Mouse (Mus musculus): ENCODE measurements around the gene Trim8.

The Trim8 gene

DNA sequence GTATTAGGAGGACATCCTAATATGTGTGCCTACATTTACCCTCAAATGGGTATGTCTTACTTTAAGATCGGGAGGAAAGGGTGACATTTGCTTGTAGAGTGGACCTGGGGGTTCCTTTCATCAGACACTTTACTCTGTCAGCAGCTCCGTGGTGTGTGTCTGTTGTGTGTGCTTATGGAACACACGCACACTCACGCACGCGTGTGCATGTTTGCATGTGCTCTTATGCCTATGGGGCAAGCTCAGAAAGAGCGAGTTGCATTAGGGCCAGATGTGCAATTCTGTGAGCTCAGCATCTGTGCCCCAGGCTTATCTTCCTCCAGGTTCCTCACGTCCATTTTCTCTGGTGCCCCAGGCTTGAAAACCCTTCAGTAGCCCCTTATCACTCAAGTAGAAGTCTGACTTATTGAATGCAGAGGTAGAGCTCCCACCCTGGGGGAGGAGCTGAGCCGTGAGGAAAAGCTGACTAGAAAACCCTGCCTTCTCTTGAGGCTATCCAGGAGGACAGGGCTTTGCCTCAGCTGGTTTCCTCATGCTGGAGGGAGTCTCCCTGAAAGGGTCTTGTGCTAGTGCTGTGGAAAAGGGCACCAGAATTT lies 3.4 kb downstream of the Trim8 start:
- DNase-seq (ENCODE audit: low spot score), result no peak

DNA sequence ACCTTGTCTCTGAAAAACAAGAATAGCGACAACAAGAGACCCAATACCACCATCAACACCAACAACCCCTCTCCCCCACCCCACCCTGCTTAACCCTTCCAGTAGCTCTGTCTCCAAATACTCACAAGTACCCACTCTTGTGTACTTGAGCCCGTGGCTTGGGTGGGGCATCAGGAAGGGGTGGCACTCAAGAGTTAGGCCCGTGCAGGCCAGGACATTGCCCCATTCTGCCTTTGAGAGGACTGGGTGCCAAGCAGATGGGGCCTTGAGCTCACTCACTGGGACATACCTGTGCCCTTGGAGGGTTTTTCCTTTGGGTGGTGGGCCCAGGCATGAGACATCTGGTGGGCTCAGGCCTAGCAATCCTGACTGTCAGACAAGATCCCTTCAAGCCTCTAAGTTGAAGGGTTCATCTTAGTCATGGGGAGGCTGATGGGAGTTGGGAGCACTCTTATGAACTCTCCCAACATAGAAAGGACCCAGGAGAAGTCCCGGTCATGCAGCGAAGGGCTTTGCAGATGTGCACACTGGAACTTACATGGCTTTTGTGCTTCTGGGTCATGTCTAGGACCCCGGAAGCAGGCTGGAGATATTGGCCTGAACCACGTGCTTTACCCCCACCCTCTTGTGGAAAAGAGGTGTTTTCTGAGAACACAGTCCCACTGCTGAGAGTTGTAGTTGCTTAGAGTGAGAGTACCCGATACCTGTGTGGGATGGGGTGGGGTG lies 4.3 kb downstream of the Trim8 start:
- DNase-seq (ENCODE audit: low spot score), result no peak

DNA sequence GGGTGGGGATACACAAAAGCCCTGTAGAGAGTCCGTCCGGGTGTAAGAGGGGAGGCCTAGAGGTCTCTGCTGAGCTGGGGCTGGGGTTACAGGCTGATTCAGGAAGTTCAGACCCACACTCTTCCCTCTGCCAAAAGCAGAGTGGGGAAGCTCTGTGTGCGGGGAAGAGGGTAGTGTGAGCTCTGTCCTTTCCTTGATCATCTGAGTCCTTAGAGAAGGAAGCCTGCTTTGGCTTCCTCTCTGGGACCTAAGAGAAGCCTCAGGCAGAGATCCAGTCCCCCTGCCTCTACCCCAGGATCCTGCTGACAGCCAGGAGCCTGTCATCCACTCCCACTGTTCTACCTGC lies 4.8 kb downstream of the Trim8 start:
- DNase-seq (ENCODE audit: low spot score), result no peak

DNA sequence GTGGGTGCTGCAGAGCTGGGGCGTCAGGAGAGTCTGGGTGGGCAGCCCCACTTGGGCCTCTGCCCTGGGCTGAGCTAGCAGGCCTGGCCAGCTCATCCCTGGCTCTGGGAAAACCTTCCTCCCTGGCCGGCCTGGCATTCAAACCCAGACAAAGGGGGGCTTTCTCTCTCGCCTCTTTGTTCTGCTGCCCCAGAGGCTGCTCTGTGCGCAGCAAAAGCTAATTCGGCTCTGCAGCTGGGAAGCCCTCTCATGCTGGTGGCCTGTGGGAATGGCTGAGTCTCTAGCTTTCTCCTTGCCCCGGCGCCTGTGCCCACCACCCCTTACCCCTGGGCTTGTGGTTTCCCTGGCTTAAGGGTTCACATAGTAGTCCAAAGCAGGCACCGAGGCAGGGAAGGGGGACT lies 5.7 kb downstream of the Trim8 start:
- DNase-seq (ENCODE audit: low spot score), result no peak

DNA sequence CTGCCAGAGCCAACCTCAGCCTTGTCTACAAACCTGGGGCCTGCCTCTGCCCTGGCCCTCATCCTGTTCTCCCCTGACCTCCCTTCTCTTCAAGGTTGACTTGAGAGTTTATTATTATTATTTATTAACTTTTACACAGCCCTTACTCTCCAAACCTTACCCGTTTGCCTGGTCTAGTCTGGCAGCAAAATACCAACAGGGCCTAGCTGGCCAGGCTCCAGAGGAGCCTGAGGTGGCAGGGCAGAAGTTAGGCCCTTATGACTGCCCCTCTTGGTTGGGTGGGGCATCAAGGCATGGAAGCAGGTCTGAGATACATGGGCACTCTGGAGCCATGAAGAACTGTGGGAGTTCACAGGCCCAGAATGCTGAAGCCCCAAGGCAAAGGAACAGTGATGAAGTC lies 6.3 kb downstream of the Trim8 start:
- DNase-seq (ENCODE audit: low spot score), result no peak

DNA sequence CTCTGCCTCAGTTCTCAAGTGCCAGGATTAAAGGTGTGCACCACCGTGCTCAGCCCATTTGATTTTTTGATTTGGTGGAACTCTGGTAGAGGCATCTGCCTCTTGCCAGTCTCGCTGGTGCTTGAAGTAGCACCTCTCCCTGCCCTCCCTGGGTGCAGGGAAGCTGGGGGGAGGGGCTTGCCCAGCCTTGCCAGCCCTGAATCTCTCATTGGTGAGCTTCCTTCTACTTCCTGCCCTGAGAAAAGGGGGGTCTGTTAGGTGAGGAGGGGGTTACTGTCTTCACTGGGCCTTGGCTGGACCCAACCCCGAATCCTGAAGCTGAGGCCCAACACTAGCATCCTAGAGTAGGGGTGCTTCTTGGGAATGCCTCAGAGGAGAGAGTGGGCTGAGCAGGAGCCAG lies 7.2 kb downstream of the Trim8 start:
- DNase-seq (ENCODE audit: low spot score), result no peak

DNA sequence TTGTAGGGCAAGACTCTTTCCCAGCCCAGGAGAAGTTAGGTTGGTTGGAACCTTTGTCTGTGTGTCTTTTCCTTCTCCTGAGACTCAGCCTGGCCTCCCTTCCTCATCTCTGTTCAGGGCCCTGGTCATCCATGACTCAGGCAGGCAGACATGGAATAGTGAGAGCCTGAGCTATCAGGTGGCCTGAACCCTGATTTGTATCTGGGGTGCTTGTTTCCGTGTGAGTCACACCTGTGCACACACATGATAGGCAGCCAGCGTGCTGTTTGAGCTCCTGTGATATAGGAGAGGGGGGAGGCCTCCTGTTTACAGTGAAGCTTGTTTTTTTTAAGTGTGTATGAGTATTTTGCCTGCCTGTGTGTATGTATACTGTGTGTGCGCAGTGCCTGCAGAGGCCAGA lies 7.7 kb downstream of the Trim8 start:
- DNase-seq (ENCODE audit: low spot score), result no peak

DNA sequence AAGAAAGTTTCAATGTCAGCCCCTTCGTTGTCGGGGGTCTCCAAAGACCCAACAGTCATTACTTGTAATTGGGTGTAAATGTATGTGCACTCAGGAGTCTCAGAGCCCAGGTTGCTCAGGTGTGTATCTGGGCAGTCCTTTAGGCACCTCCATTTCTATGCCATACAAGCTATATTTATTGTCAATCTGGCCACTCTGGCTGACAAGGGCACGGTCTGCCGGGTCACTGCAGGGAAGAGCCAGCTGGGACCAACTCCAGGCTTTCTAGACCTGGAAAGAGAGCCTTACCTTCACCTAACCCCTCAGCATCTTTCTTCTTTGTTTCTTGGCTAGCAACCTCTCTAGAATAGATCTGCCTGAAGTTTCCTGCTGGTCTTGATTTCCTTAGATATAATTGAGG lies 8.2 kb downstream of the Trim8 start:
- no peak for DNase-seq (ENCODE audit: low spot score)

DNA sequence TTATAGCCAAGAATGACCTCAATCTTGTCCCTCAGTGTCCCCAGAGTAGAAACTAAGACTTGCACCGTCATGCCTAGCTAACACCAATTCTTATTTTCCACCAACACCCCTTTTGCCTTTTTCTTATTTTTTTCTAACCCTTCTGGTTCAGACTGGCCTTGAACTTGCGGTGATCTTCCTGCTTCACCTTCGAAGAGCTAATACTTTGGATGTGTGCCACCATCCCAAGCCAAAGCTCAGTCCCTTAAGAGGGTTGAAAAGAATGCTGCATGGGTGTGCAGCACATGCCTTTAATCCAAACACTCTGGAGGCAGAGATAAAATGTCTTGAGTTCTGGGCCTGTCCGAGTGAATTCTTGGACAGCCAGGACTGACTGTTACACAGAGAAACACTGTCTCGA lies 8.9 kb downstream of the Trim8 start:
- no peak for DNase-seq (ENCODE audit: low spot score)

DNA sequence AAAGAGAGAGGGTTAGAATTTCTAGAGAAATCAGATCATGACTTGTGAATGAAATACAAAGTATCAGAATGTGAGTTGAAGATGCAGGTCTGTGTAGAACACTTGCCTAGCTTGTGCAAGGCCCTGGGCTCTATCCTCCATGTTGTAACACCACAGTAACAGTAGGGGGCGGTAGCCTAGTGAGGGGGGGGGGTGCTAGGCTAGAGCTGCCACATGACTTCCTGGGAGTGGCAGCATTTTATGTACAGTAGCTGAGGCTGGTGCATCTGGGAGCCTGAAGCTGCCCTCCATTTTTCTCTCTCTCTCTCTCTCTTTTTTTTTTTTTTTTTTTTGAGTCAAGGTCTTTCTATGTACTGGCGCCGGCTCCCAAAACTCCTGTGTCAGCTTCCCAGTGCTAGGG lies 9.3 kb downstream of the Trim8 start:
- no peak for DNase-seq (ENCODE audit: low spot score)

DNA sequence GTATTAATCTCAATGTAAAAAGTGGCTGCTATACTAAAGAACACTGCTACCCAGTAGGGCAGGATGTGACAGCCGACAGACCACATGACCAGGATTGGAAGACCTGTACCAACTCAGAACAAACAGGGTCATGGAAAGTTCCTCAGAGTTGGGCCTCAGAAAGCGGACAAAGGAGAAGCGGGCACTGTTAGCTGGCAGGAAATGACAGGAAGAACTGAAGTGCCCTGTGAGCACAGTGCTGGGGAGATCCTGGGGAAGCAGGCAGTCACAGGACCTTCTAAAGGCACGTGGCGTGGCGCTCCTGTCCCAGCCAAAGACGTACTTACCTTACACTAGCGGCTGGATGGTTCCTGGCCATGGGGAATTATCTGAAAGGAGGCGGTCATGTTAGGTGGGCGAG lies 9.8 kb downstream of the Trim8 start:
- no peak for DNase-seq (ENCODE audit: low spot score)

DNA sequence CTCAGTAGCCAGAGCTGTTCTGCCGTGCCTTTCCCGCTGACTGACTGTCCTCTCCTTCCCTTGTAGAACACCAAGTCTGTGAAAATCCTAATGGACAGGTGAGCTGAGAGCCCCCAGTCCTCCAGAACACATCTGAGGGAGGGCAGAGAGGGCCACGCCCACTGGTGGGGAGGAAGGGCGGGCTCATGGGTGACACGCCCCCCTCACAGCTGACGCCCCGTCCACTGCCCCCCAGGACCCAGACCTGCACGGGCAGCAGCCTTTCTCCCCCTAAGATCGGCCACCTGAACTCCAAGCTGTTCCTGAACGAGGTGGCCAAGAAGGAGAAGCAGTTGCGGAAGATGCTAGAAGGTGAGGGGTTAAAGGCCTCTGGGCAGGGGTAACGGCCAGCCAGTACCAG lies 12.9 kb downstream of the Trim8 start:
- DNase-seq (ENCODE audit: low spot score), result no peak

DNA sequence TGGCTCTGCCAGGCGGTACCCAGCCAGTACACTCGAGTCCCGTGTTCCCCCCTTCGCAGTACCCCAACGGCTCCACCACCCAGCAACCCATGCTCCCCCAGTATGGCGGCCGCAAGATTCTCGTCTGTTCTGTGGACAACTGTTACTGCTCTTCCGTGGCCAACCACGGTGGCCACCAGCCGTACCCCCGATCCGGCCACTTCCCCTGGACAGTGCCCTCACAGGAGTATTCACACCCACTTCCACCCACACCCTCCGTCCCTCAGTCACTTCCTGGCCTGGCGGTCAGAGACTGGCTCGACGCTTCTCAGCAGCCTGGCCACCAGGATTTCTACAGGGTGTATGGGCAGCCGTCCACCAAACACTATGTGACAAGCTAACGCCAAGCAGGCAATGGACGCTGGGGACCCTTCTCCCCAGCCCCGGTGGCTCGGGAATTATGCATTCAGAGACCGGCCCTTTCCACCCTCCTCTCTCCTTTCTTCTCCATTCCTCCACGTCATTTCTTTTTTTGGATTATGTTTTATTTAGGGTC lies 13.9 kb downstream of the Trim8 start:
- DNase-seq (ENCODE audit: low spot score), result no peak

DNA sequence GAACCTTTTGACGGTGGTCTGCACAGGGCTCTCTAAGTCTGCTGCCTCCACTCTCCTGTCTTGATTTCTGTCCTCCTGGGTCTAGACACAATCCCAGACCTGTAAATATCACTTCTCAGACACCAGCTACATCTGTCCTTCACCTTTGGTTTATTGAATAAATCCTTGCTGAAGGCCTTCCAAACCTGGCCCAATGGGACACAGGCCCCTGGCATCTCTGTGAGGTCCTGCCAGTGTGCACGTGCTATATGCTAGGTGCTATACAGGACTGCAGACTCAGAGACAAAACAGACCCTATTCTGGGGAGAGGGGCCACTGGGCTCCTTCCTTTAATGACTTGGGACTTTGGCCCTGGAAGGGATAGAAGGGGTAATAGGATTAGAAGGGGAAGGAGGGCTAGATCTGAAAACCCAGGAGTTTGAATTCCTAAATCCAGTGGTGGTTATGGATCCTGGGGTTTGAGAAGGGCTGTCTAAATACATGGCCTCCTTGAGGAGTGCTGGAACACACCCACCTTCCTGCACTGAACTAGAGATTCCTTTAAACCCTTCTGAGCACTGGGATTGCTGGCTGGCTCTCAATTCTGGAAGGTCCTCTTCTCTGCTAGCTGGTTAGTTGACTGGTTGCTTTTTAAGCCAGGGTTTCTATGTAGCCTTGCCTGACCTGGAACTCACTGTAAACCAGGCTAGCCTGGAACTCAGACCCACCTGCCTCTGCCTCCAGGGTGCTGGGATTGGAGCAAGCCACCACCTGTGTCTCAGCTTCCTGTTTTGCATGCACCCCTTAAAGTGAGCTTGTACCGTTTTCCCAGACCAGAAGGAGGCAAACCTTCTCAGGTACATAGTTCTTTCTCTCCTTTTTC lies 15.4 kb downstream of the Trim8 start:
- DNase-seq (ENCODE audit: low spot score), result no peak

DNA sequence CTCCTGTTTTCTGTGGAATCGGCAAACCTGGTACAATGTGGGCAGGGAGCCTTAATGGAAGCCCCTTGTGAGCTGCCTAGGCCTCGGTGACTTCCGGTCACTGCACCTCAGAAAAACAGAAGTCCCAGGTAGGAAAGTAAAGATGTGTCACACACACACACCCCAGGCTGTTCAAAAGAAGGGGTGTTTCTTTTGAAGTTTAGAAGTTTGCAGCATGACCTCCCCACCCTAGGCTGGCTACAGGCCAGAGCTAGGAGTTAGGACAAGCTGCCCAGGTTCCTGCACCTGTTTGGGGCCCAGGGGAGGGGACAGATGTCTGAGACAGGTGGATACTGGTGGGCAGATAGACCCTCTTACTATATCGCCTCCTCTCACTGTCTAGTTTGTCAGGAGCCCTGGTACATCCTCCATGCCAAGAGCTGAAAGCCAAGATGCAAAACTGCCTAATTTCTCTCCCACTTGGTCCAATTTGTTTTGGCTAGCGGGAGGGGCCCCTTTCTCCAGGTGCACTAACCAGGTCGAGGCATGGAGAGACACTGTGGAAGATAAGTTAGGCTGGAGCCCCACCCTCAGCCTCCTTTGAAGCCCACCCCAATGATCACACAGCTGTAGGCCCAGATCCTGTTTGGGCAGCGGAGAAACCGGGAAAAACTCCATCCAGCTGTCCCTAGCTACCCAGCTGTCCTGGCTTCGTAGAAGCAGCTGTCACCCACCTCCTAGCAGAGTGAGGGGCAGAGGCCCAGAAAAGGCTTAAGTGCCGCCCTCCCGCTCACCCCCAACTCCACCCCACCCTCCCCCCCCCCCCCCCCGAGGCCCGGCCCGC lies 16.2 kb downstream of the Trim8 start:
- DNase-seq (ENCODE audit: low spot score), result no peak

DNA sequence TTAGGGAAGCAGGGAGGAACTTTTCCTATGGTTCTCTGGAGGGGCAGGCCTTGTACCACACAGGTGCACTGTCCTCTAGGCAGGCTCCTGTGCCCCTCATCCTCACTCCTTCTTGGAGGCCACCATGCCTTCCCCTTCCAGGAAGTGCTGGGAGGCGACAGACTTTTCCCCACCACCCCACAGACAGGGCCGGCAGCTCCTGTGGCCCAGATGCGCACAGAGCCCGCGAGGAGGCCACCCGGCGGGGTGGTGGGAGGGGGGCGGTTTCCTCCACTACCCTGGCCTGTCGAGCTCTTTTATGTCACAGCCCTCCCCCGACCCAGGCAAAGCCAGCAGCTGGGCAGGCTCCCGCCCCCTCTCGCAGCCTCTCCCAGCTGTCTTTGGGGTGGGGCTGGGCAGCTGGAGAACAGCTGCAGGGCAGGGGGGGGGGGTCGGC lies 16.9 kb downstream of the Trim8 start:
- DNase-seq (ENCODE audit: low spot score), result no peak

DNA sequence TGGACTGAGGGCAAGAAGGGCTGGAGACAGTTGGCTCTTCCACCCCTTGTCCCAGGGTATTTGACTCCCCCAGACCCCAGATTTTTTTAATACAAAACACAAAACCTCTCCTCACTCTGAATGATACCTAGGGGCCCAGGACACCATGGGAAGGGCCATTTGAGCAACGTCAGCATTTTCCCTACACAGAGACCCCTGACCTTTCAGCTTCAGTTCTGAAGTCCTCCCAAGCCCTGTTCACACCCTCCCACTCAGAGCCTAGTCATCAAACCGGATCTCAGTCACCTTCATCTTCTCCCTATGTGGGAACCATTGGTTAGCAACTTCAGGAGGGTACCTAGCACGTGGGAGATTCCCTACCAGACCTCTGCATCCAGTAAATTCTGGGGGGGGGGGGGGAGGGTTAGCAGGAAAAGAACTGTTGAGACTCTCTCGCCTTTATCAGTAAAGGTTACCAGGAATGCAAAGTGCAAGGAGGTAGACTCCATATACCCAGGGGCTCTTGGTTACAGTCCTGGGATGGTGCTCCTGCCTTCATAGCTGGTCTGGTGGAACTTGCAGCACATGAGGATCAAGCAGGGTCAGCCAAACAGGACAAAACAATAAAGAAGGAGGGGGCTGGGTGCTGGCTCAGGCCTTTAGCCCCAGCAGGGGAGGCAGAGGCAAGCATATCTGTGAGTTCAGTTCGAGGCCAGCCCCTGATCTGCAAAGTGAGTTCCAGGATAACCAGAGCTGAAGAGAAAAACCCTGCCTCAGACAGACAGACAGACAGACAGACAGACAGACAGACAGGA lies 17.5 kb downstream of the Trim8 start:
- DNase-seq (ENCODE audit: low spot score), result no peak

DNA sequence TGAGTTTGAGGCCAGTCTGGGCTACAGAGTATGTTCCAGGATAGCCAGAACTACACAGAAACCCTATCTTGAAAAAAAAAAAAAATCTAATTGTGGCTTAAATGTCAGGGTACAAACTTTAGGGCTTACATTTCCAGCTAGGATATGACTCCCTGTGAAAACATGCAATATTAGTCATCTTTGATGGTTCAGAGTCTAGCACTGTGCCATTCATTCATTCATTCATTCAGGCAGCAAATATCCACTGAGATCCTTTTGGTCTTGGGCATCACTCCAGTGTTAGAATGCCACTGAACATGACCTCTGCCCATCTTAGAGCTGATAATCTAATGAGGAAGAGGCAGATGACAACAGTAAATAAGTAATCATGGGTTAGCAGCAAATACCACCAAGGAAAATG lies 20.2 kb downstream of the Trim8 start:
- no peak for DNase-seq (ENCODE audit: low spot score)

DNA sequence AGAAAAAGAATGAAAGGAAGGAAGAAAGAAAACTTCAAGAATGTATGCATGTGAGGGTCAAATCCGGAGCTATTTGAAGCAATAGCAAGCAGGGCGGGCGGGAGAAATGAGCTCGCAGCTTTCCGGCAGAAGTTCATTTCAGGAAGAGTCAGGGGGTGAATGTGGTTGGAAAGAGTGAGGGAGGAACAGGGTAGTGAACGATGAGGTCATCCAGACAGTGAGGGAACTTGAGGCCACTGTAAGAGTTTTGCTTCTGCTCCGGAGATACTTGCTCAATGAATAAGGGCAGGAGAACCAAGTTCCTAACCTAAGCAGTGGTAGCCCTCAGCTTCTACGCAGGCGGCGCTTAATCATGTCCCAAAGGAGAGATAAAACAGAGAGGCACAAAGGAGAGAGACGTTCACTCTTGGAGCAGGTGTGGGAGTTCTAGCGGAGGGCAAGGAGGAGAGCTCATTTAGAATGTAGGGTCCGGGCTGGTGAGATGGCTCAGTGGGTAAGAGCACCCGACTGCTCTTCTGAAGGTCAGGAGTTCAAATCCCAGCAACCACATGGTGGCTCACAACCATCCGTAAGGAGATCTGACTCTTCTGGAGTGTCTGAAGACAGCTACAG lies 21.0 kb downstream of the Trim8 start:
- DNase-seq (ENCODE audit: low spot score), result no peak

DNA sequence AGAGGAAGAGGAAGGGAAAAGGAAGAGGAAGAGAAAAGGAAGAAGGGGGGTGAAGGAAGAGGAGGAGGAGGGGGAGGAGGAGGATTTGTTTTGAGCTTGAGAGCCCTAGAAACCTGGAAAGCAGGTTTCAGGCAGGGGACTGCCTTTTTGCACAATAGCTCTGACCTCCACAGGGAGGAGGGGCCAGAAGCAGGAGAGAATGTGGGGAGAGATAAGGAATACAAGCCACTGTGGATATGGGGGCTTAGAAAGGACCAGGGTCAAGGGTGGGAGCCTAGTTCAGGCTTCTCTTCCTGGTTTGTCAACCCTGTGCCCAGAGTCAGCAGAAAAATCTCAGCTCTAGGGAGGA lies 21.6 kb downstream of the Trim8 start:
- no peak for DNase-seq (ENCODE audit: low spot score)
